Mouse (Mus musculus) limb, embryonic 10.5 days (tissue): ENCODE measurements around the gene Sync. TPM values are rescaled to one million over a fixed set of nuclear protein-coding genes. Genes with fewer than 3 reads are reported as not detected.

Experiments
- microRNA-seq: library from miRNA; unstranded; fragments of <30 nt; microRNA quantifications from one replicate; pipeline ENCODE4, GENCODE M21; 2017
- polyA plus RNA-seq: library from polyadenylated mRNA; unstranded; fragments of >200 nt; fragmentation: Nextera tagmentation; extraction: Ambion mirVana; gene quantifications from 2 replicates; pipeline ENCODE4 v1.2.1, GENCODE M21; 2016

Gene Sync
- polyA plus RNA-seq, 1 experiment from 2014 or later = 0.36 TPM

Small RNA genes within 50 kb of the gene (microRNA-seq; reads per million reads assigned to microRNA genes)
- gene Gm22994 = not detected

Other genes starting within 250 kb of the Sync start
- gene Rnf19b, start 229.3 kb upstream of the Sync start, polyA plus RNA-seq = 8.0 and 9.1 TPM in 2 replicates
- 6.8 and 7.3 TPM in 2 replicates for gene Tmem54, start 182.1 kb upstream of the Sync start, polyA plus RNA-seq
- 0.30 and 0.69 TPM in 2 replicates for gene Hpca, start 165.6 kb upstream of the Sync start, polyA plus RNA-seq
- 2.0 and 2.6 TPM in 2 replicates for gene Fndc5, start 150.6 kb upstream of the Sync start, polyA plus RNA-seq
- 29.7 and 34.5 TPM in 2 replicates for gene S100pbp, start 97.9 kb upstream of the Sync start, polyA plus RNA-seq
- gene Yars, start 97.9 kb upstream of the Sync start, polyA plus RNA-seq = 98.9 and 103 TPM in 2 replicates
- 4.0 and 4.1 TPM in 2 replicates for gene C77080, start 26.2 kb upstream of the Sync start, polyA plus RNA-seq
- gene Rbbp4, start 47.8 kb downstream of the Sync start, polyA plus RNA-seq = 561 and 589 TPM in 2 replicates
- 49.5 and 50.3 TPM in 2 replicates for gene Zbtb8os, start 48.1 kb downstream of the Sync start, polyA plus RNA-seq
- 6.3 and 8.0 TPM in 2 replicates for gene Zbtb8a, start 90.5 kb downstream of the Sync start, polyA plus RNA-seq
- 0.59 and 1.1 TPM in 2 replicates for gene Zbtb8b, start 153.2 kb downstream of the Sync start, polyA plus RNA-seq
- 19.9 and 20.5 TPM in 2 replicates for gene Bsdc1, start 174.0 kb downstream of the Sync start, polyA plus RNA-seq
- 0.11 TPM in 1 of 2 replicates, not detected in the other for gene Tssk3, start 203.4 kb downstream of the Sync start, polyA plus RNA-seq
- not detected in 2 replicates for gene Fam229a, start 203.6 kb downstream of the Sync start, polyA plus RNA-seq
- gene Marcksl1, start 226.0 kb downstream of the Sync start, polyA plus RNA-seq = 1,533 and 1,561 TPM in 2 replicates